Mouse (Mus musculus) midbrain, embryonic 10.5 days (tissue): ENCODE measurements around the gene Cdca7. TPM values are rescaled to one million over a fixed set of nuclear protein-coding genes. Genes with fewer than 3 reads are reported as not detected.

Source experiments
- DNase-seq: peaks from one replicate; pipeline ENCODE4 v3.0.0-alpha.2; 2017; ENCODE audit warnings: low spot score
- H3K27ac ChIP-seq: fragments of 300-500 bp; sonication (generic); replicated peaks from 2 replicates; pipeline ENCODE4 v1.5.1; 2016; ENCODE audit warnings: mild to moderate bottlenecking
- H3K27me3 ChIP-seq: fragments of 300-500 bp; sonication (generic); 2 replicates; pipeline ENCODE4 v1.6.1; 2016; ENCODE audit warnings: low read depth, mild to moderate bottlenecking; ENCODE audit not compliant: poor library complexity, severe bottlenecking
- H3K36me3 ChIP-seq: fragments of 300-500 bp; sonication (generic); 2 replicates; pipeline ENCODE4 v1.6.1; 2016; ENCODE audit warnings: mild to moderate bottlenecking, moderate library complexity
- H3K4me1 ChIP-seq: fragments of 300-500 bp; sonication (generic); 2 replicates; pipeline ENCODE4 v1.6.1; 2016
- H3K4me3 ChIP-seq: fragments of 300-500 bp; sonication (generic); 2 replicates; pipeline ENCODE4 v1.5.1; 2016; ENCODE audit warnings: mild to moderate bottlenecking, moderate library complexity
- H3K9me3 ChIP-seq: fragments of 300-500 bp; sonication (generic); replicated peaks from 2 replicates; pipeline ENCODE4 v1.6.1; 2016; ENCODE audit warnings: mild to moderate bottlenecking
- WGBS: fragments of 180-500 bp; shearing (Covaris S2); methylation state at CpG from one replicate; pipeline ENCODE4 v1.1.7; 2016; 5-methylcytosine and 5-hydroxymethylcytosine counted together
- polyA plus RNA-seq: library from polyadenylated mRNA; unstranded; fragments of >200 nt; fragmentation: Nextera tagmentation; extraction: Ambion mirVana; gene quantifications from 2 replicates; pipeline ENCODE4 v1.2.1, GENCODE M21; 2016

The Cdca7 gene
- polyA plus RNA-seq, 1 experiment from 2014 or later: 237 TPM

- WGBS: 76% methylated on average over 16 of the region's 16 CpGs
- no peak overlapping the region for H3K27ac ChIP-seq
- H3K36me3 ChIP-seq: no peaks in the 10 kb centered on the region
- no peak for DNase-seq
- peaks cover 27% of the 10 kb centered on the region for H3K27me3 ChIP-seq
- no peaks in the 10 kb centered on the region for H3K9me3 ChIP-seq
- peaks cover 30% of the 10 kb centered on the region for H3K4me1 ChIP-seq
- H3K4me3 ChIP-seq: no peak overlapping the region
Observed at GRCm38 (mm10) chr2:72471415-72472070, 4.4 kb upstream of the Cdca7 start.

GRCm38 (mm10) chr2:72474531-72475287 is 1.2 kb upstream of the Cdca7 start:
- H3K27me3 ChIP-seq: peaks cover 27% of the 10 kb centered on the region
- peak; percentile 40 for DNase-seq
- H3K36me3 ChIP-seq: peaks cover 10% of the 10 kb centered on the region
- H3K4me3 ChIP-seq: peak overlapping the region; percentile 70
- 25% methylated on average over 7 of the region's 7 CpGs for WGBS
- peaks cover 56% of the 10 kb centered on the region for H3K4me1 ChIP-seq
- no peaks in the 10 kb centered on the region for H3K9me3 ChIP-seq
- H3K27ac ChIP-seq: peak overlapping the region; percentile 98

DNA sequence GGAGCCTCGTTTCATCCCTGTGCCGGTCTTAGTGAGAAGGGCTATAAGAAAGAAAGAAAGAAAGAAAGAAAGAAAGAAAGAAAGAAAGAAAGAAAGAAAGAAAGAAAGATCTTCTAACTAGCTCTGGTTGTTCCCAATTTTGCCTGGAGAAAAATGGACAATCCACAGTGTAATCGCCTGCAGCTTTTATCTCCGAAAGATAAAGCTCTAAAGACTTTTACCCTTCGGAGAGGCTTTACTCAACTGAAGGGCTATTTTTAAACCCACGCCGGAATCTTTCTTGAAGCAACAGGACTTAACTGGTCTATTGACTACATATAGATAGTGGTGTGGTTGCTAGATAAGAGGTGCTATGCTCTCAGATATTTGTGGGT is 549 bp upstream of the Cdca7 start:
- 0% methylated on average over 7 of the region's 7 CpGs for WGBS
- Histone ChIP-seq H3K4me1 (peaks cover 62% of the 10 kb centered on the region), H3K27ac (peak overlapping the region; percentile 98)

DNA sequence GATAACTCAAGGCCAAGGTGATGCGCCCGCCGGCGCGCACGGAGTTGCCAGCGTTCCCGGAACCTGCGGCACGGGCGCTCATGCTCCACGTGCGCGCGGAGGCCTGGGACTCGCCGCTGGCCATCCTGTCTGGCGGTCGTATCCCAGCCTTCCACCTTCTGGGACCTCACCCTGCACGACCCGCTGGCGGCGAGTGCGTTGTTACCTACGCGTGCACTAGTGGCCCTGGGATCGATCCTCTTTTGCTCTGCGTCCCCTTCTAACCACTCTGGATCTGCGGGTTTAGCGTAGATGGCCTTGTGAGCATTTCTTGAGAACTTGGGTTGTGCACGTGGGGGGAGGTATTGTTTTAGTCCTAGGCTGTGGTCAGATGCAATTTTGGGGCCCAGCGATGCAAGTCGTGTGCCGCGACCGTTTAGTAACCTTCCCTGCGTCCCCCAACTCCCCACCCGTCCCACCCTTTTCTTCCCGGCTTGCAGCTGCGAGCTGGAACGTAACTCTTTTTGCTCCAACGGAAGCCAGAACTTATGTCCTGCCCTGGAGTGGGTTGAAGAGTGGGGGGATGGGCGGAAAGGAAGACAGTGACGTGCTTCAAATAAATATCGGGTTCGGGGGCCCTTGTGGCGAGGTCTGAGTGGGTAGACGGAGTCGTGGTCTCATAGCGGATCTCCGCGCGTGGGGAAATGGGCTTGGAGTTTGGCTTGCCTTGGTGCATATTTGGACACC is 690 bp downstream of the Cdca7 start:
- peak; percentile 64 for DNase-seq
- WGBS: under 1% methylated on average over 53 of the region's 53 CpGs
- Histone ChIP-seq H3K4me3 (peak overlapping the region; percentile 70), H3K4me1 (peaks cover 62% of the 10 kb centered on the region), H3K9me3 (no peaks in the 10 kb centered on the region), H3K27ac (peak overlapping the region; percentile 98), H3K27me3 (peaks cover 27% of the 10 kb centered on the region), H3K36me3 (peaks cover 29% of the 10 kb centered on the region)

More for the DNA sequence above, 549 bp upstream of the Cdca7 start:
- H3K4me3 ChIP-seq: peak overlapping the region; percentile 70
- no peak for DNase-seq
- H3K9me3 ChIP-seq: no peaks in the 10 kb centered on the region
- peaks cover 17% of the 10 kb centered on the region for H3K36me3 ChIP-seq
- H3K27me3 ChIP-seq: peaks cover 27% of the 10 kb centered on the region

- Histone ChIP-seq H3K9me3 (no peaks in the 10 kb centered on the region), H3K36me3 (peaks cover 35% of the 10 kb centered on the region), H3K4me1 (peaks cover 62% of the 10 kb centered on the region), H3K27me3 (peaks cover 27% of the 10 kb centered on the region), H3K27ac (peak overlapping the region; percentile 98), H3K4me3 (peak overlapping the region; percentile 70)
- DNase-seq: no peak
- WGBS: 3% methylated on average over 11 of the region's 11 CpGs
Observed at GRCm38 (mm10) chr2:72477221-72477620, 1.3 kb downstream of the Cdca7 start.

DNA sequence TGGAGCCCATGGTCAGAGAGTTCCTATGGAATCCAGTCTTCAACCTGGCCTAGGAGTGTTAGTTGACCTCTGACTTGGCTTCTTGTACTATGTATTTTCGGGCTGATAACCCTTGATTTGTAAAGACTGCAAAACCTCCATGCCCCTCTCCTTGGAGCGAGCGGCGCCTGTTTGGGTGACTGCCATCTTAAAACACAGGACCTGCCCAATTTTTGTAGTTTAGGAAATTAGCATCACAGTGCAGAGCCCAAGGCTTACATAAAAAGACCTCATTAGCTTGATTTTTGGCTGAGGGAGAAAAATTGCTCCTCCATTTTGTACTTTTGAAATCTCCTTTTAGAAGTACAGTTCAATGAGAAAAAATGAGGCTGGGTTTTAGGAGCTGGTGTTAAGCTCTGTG is 2.2 kb downstream of the Cdca7 start:
- no peak for DNase-seq
- WGBS: 84% methylated on average over 4 of the region's 4 CpGs
- Histone ChIP-seq H3K4me1 (peaks cover 56% of the 10 kb centered on the region), H3K36me3 (peaks cover 44% of the 10 kb centered on the region), H3K9me3 (no peaks in the 10 kb centered on the region), H3K27ac (no peak overlapping the region), H3K27me3 (peaks cover 18% of the 10 kb centered on the region), H3K4me3 (peak overlapping the region; percentile 70)

GRCm38 (mm10) chr2:72478921-72479320 is 3.0 kb downstream of the Cdca7 start:
- DNase-seq: no peak
- peaks cover 10% of the 10 kb centered on the region for H3K27me3 ChIP-seq
- H3K36me3 ChIP-seq: peaks cover 52% of the 10 kb centered on the region
- 72% methylated on average over 13 of the region's 13 CpGs for WGBS
- H3K27ac ChIP-seq: no peak overlapping the region
- peaks cover 49% of the 10 kb centered on the region for H3K4me1 ChIP-seq
- no peaks in the 10 kb centered on the region for H3K9me3 ChIP-seq
- H3K4me3 ChIP-seq: no peak overlapping the region

DNA sequence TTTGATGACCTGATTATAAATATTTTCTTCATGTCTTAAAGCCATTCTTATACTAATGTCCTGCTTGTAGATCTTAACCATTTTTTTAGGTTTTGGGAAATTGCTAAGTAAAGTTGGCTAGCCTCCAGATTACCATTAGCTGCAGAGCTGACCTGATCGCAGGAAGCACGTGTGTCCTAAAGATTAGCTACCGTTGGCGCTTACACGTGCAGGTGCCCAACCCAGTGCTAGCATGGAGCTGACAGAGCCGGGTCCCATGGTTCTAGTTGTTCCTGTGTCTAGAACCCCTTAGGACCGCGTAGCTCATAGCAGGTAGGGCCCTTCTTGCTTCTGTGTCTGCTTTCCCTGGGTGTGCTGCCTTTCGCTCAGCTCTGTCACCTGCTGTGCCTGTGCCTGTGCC is 3.9 kb downstream of the Cdca7 start:
- H3K4me3 ChIP-seq: no peak overlapping the region
- no peak for DNase-seq
- 0 out of 2 replicates have a peak, but pooled peaks cover 1% of the 10 kb centered on the region for H3K27me3 ChIP-seq
- 98% methylated on average over 9 of the region's 9 CpGs for WGBS
- no peak overlapping the region for H3K27ac ChIP-seq
- no peaks in the 10 kb centered on the region for H3K9me3 ChIP-seq
- H3K36me3 ChIP-seq: peaks cover 61% of the 10 kb centered on the region
- peaks cover 40% of the 10 kb centered on the region for H3K4me1 ChIP-seq

GRCm38 (mm10) chr2:72491650-72492049 is 15.7 kb downstream of the Cdca7 start:
- 0 out of 2 replicates have a peak, but pooled peaks cover 5% of the 10 kb centered on the region for H3K4me1 ChIP-seq
- 57% methylated on average over 7 of the region's 7 CpGs for WGBS

DNA sequence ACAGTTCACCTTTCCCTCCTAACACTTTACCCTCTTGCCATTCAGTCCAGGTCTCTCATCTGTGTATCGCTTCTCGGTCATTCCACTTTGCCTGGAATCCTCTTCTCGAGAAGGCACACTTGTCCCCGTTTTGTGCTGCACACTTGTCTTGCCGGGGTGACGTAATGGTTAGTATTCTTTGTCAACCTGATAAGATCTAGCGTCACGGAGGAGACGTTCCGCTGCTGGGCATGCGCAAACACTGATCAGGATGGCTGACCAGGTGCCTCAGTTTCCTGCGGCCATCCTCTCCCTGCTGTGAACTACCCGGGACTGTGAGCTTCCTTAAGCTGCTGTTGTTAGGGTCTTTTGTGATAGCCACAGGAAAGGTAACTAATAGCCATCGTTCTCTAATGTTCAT is 17.1 kb downstream of the Cdca7 start:
- H3K27me3 ChIP-seq: peaks cover 30% of the 10 kb centered on the region
- H3K27ac ChIP-seq: no peak overlapping the region
- 50% methylated on average over 14 of the region's 14 CpGs for WGBS
- no peaks in the 10 kb centered on the region for H3K36me3 ChIP-seq
- H3K4me3 ChIP-seq: no peak overlapping the region
- DNase-seq: no peak
- H3K9me3 ChIP-seq: no peaks in the 10 kb centered on the region
- H3K4me1 ChIP-seq: 0 out of 2 replicates have a peak, but pooled peaks cover 5% of the 10 kb centered on the region

More at GRCm38 (mm10) chr2:72491650-72492049, 15.7 kb downstream of the Cdca7 start:
- Histone ChIP-seq H3K27me3 (peaks cover 16% of the 10 kb centered on the region; the same call in 1 of the 2 replicates), H3K36me3 (peaks cover 12% of the 10 kb centered on the region), H3K4me3 (no peak overlapping the region), H3K27ac (no peak overlapping the region), H3K9me3 (no peaks in the 10 kb centered on the region)
- no peak for DNase-seq

DNA sequence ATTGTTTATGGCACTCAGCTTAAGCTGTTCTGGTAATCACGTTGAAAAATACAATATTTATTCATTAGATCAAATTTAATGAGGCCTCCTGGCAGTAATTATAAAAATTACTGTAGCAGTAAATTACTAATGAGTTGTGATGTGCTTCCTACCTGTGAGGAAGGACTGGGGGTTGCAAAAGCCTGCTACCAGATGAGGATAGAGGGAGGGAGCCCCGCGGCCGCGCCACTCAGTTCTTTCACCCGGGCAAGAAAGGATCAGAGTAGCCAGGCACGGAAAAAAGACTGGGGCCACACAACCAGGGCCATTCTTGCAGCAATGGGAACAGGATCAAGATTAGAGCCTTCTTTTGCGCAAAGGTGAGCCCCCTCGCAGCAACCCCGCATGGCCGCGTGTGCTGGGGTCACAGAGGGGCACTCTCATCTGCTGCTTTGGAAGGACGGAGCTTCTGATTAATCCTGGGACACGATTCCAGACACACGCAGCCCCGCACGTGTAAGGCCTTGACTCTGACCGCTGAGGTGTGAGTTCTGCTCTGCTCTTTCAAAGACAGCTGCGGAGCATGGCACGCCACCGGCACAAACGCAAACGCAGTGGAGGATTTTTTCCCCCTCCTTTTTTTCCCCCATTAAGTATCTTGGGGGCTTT is 23.2 kb downstream of the Cdca7 start:
- Histone ChIP-seq H3K27ac (peak overlapping the region; percentile 38; the same call in 1 of the 2 replicates), H3K36me3 (no peaks in the 10 kb centered on the region), H3K9me3 (no peaks in the 10 kb centered on the region), H3K4me3 (peak overlapping the region; percentile 45), H3K27me3 (peaks cover 88% of the 10 kb centered on the region), H3K4me1 (peaks cover 26% of the 10 kb centered on the region)
- peak; percentile 41 for DNase-seq
- 4% methylated on average over 23 of the region's 23 CpGs for WGBS

DNA sequence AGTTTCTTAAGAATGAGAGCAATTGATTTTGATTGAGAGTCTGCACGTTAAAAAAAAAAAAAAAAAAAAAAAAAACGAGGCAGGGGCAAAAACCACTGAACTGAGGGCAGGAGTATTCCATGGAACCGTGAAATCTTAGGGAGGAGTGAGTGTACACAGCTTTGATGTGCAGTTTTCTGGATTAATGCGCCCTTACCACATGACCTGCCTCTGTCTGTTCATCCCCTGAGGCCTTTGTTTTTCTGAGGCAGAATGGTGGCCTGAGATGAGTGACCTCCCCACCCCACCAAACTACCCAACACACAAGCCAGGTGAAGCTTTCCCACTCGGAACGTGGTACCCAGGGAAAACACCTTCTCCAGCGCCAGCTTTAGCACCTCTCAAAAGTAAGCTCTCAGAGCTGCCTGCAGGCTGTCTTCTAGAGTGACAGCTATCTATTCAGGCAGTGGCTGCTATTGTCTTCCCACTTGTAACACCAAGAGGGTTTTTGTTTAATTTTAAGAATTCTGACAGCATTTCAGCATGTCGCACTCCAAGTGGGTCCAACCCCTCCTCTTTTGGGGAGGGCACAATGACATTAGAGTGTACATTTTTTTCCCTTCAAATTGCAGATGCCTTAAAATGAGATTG is 23.9 kb downstream of the Cdca7 start:
- peak; percentile 28 for DNase-seq
- Histone ChIP-seq H3K27me3 (peaks cover 85% of the 10 kb centered on the region), H3K9me3 (no peaks in the 10 kb centered on the region), H3K4me3 (peak overlapping the region; percentile 45), H3K36me3 (no peaks in the 10 kb centered on the region), H3K27ac (no peak overlapping the region), H3K4me1 (peaks cover 26% of the 10 kb centered on the region)
- WGBS: 10% methylated on average over 8 of the region's 8 CpGs
